In genomic region chr12:16056831-16057230, GRCm38 (mm10) we compare ENCODE assay signal across 13 mouse cellular contexts.
"Had no signal": no experiment of that assay in that cellular context is flagged by ENCODE, and none has a peak within 500 bp of the region (broad histone marks: within the 10 kb centered on the region; RNA-seq: fewer than 3 reads in every experiment).

No protein-coding gene starts in this region.

- ATAC-seq: intestine, embryonic 15.5 days; midbrain, embryonic 15.5 days had no signal

- H3K4me2 ChIP-seq: hindbrain, embryonic 14.5 days; intestine, embryonic 15.5 days; limb, embryonic 12.5 days; liver, embryonic 15.5 days; midbrain, embryonic 11.5 days; midbrain, embryonic 15.5 days; neural tube, embryonic 13.5 days had no signal

- H3K27me3 ChIP-seq: intestine, embryonic 15.5 days; limb, embryonic 12.5 days; liver, embryonic 15.5 days; midbrain, embryonic 15.5 days; neural tube, embryonic 13.5 days had no signal

- DNase-seq: lung, adult 2 months; lung, postnatal 36 days; retina, postnatal 1 day; right cerebral cortex, postnatal 4 days; spleen, adult 18-20 months had no signal

- H3K9ac ChIP-seq: hindbrain, embryonic 14.5 days; intestine, embryonic 15.5 days; limb, embryonic 12.5 days; liver, embryonic 15.5 days; midbrain, embryonic 15.5 days; neural tube, embryonic 13.5 days had no signal

- H3K4me3 ChIP-seq: intestine, embryonic 15.5 days; left cerebral cortex, adult 2 months; limb, embryonic 12.5 days; liver, embryonic 15.5 days; midbrain, embryonic 15.5 days; neural tube, embryonic 13.5 days had no signal

- H3K27ac ChIP-seq: hindbrain, embryonic 14.5 days; intestine, embryonic 15.5 days; left cerebral cortex, adult 2 months; limb, embryonic 12.5 days; liver, embryonic 15.5 days; midbrain, embryonic 15.5 days; neural tube, embryonic 13.5 days had no signal

- H3K9me3 ChIP-seq: intestine, embryonic 15.5 days; limb, embryonic 12.5 days; liver, embryonic 15.5 days; midbrain, embryonic 15.5 days; neural tube, embryonic 13.5 days had no signal

- H3K36me3 ChIP-seq: intestine, embryonic 15.5 days; limb, embryonic 12.5 days; liver, embryonic 15.5 days; midbrain, embryonic 15.5 days; neural tube, embryonic 13.5 days had no signal

- H3K4me1 ChIP-seq: intestine, embryonic 15.5 days; liver, embryonic 15.5 days; midbrain, embryonic 15.5 days; neural tube, embryonic 13.5 days had no signal
